Mouse (Mus musculus) embryonic facial prominence, embryonic 12.5 days (tissue): Measurements from ENCODE around the gene Nemf. TPM values are rescaled to one million over a fixed set of nuclear protein-coding genes. Genes with fewer than 3 reads are reported as not detected.
"Not testable (repeated sequence)": the region's sequence is repeated elsewhere in the genome, so short reads cannot be mapped to it uniquely, and the experiment has no call there.

Experiments used
- ATAC-seq: fragments of 200-750 bp; cut with Nextera tagmentation; 2 replicates; pipeline ENCODE4 v1.8.0; 2017; ENCODE audit not compliant: insufficient number of reproducible peaks, insufficient read depth, low FRiP score, low TSS enrichment
- H3K27ac ChIP-seq: fragments of 300-500 bp; sonication (generic); 2 replicates; pipeline ENCODE4 v1.5.1; 2016; ENCODE audit warnings: mild to moderate bottlenecking
- H3K27me3 ChIP-seq: fragments of 300-500 bp; sonication (generic); 2 replicates; pipeline ENCODE4 v1.6.1; 2016; ENCODE audit warnings: mild to moderate bottlenecking, moderate library complexity
- H3K36me3 ChIP-seq: fragments of 300-500 bp; sonication (generic); 2 replicates; pipeline ENCODE4 v1.6.1; 2016; ENCODE audit warnings: mild to moderate bottlenecking
- H3K4me1 ChIP-seq: fragments of 300-500 bp; sonication (generic); 2 replicates; pipeline ENCODE4 v1.6.1; 2016
- H3K4me2 ChIP-seq: fragments of 300-500 bp; sonication (generic); replicated peaks from 2 replicates; pipeline ENCODE4 v1.6.1; 2016; ENCODE audit warnings: mild to moderate bottlenecking, moderate library complexity
- H3K4me3 ChIP-seq: fragments of 300-500 bp; sonication (generic); 2 replicates; pipeline ENCODE4 v1.5.1; 2016; ENCODE audit warnings: mild to moderate bottlenecking
- H3K9ac ChIP-seq: fragments of 300-500 bp; sonication (generic); 2 replicates; pipeline ENCODE4 v1.6.1; 2016; ENCODE audit warnings: mild to moderate bottlenecking, moderate library complexity
- H3K9me3 ChIP-seq: fragments of 300-500 bp; sonication (generic); 2 replicates; pipeline ENCODE4 v1.6.1; 2016; ENCODE audit warnings: mild to moderate bottlenecking, moderate library complexity
- WGBS: fragments of 180-500 bp; shearing (Covaris S2); methylation state at CpG from one replicate; pipeline ENCODE4 v1.1.7; 2016; 5-methylcytosine and 5-hydroxymethylcytosine counted together
- polyA plus RNA-seq: library from polyadenylated mRNA; unstranded; fragments of >200 nt; fragmentation: Nextera tagmentation; extraction: Ambion mirVana; gene quantifications from 2 replicates; pipeline ENCODE4 v1.2.1, GENCODE M21; 2016

Nemf gene
- polyA plus RNA-seq, 1 experiment from 2014 or later = 95.4 TPM

- no peak overlapping the region for H3K9ac ChIP-seq
- H3K9me3 ChIP-seq = no peaks in the 10 kb centered on the region
- H3K4me2 ChIP-seq = no peak overlapping the region
- H3K36me3 ChIP-seq = no peaks in the 10 kb centered on the region
- H3K4me3 ChIP-seq = no peak overlapping the region
- ATAC-seq = no peak
- WGBS = 74% methylated on average over 6 of the region's 6 CpGs
- H3K27me3 ChIP-seq = no peaks in the 10 kb centered on the region
- H3K27ac ChIP-seq = no peak overlapping the region
- H3K4me1 ChIP-seq = no peaks in the 10 kb centered on the region
Observed at GRCm38 (mm10) chr12:69385542-69386280, 28.7 kb upstream of the Nemf start.

GRCm38 (mm10) chr12:69384606-69385005 is 27.6 kb upstream of the Nemf start:
- H3K36me3 ChIP-seq = no peaks in the 10 kb centered on the region
- H3K4me1 ChIP-seq = no peaks in the 10 kb centered on the region
- WGBS = 89% methylated on average over 5 of the region's 5 CpGs
- H3K9me3 ChIP-seq = no peaks in the 10 kb centered on the region
- ATAC-seq = no peak
- no peak overlapping the region for H3K27ac ChIP-seq
- H3K27me3 ChIP-seq = no peaks in the 10 kb centered on the region
- H3K4me3 ChIP-seq = no peak overlapping the region
- no peak overlapping the region for H3K9ac ChIP-seq
- no peak overlapping the region for H3K4me2 ChIP-seq

GRCm38 (mm10) chr12:69382880-69383279 is 25.9 kb upstream of the Nemf start:
- no peaks in the 10 kb centered on the region for H3K4me1 ChIP-seq
- H3K36me3 ChIP-seq = no peaks in the 10 kb centered on the region
- no peak overlapping the region for H3K4me3 ChIP-seq
- no peak overlapping the region for H3K9ac ChIP-seq
- H3K27me3 ChIP-seq = no peaks in the 10 kb centered on the region
- H3K9me3 ChIP-seq = no peaks in the 10 kb centered on the region
- H3K27ac ChIP-seq = no peak overlapping the region
- WGBS = 92% methylated on average over 1 of the region's 1 CpGs
- ATAC-seq = no peak
- no peak overlapping the region for H3K4me2 ChIP-seq

GRCm38 (mm10) chr12:69378558-69379454 is 21.8 kb upstream of the Nemf start:
- no peak overlapping the region for H3K4me2 ChIP-seq
- H3K27me3 ChIP-seq = no peaks in the 10 kb centered on the region
- no peaks in the 10 kb centered on the region for H3K36me3 ChIP-seq
- H3K4me1 ChIP-seq = peaks cover 7% of the 10 kb centered on the region
- no peak for ATAC-seq
- H3K4me3 ChIP-seq = no peak overlapping the region
- no peak overlapping the region for H3K27ac ChIP-seq
- no peaks in the 10 kb centered on the region for H3K9me3 ChIP-seq
- no peak overlapping the region for H3K9ac ChIP-seq
- 91% methylated on average over 11 of the region's 11 CpGs for WGBS

- ATAC-seq, H3K4me3 ChIP-seq, H3K27ac ChIP-seq, H3K27me3 ChIP-seq, H3K4me2 ChIP-seq, H3K9me3 ChIP-seq, H3K36me3 ChIP-seq, H3K9ac ChIP-seq: not testable (repeated sequence)
- H3K4me1 ChIP-seq = peaks cover 11% of the 10 kb centered on the region
- WGBS = 93% methylated on average over 6 of the region's 6 CpGs
Observed at GRCm38 (mm10) chr12:69377636-69378035, 20.7 kb upstream of the Nemf start.

GRCm38 (mm10) chr12:69377188-69377587 is 20.2 kb upstream of the Nemf start:
- Histone ChIP-seq H3K9ac (no peak overlapping the region), H3K9me3 (no peaks in the 10 kb centered on the region), H3K27ac (no peak overlapping the region), H3K4me2 (no peak overlapping the region), H3K4me3 (no peak overlapping the region), H3K36me3 (no peaks in the 10 kb centered on the region), H3K4me1 (peaks cover 11% of the 10 kb centered on the region), H3K27me3 (no peaks in the 10 kb centered on the region)
- WGBS = 79% methylated on average over 1 of the region's 1 CpGs
- ATAC-seq = no peak

- Histone ChIP-seq H3K36me3 (no peaks in the 10 kb centered on the region), H3K27me3 (no peaks in the 10 kb centered on the region), H3K27ac (no peak overlapping the region), H3K4me3 (no peak overlapping the region), H3K4me1 (peaks cover 11% of the 10 kb centered on the region), H3K9me3 (no peaks in the 10 kb centered on the region), H3K4me2 (no peak overlapping the region), H3K9ac (no peak overlapping the region)
- WGBS = 93% methylated on average over 2 of the region's 2 CpGs
- no peak for ATAC-seq
Observed at GRCm38 (mm10) chr12:69376132-69376531, 19.2 kb upstream of the Nemf start.

- WGBS = 46% methylated on average over 11 of the region's 11 CpGs
- Histone ChIP-seq H3K4me1 (peaks cover 11% of the 10 kb centered on the region), H3K4me2 (peak overlapping the region; percentile 88), H3K9me3 (no peaks in the 10 kb centered on the region), H3K9ac (peak overlapping the region; percentile 99), H3K4me3 (peak overlapping the region; percentile 98), H3K36me3 (no peaks in the 10 kb centered on the region), H3K27me3 (no peaks in the 10 kb centered on the region), H3K27ac (no peak overlapping the region)
- no peak for ATAC-seq
Observed at GRCm38 (mm10) chr12:69373850-69374766, 17.1 kb upstream of the Nemf start.

GRCm38 (mm10) chr12:69372731-69373331 is 15.9 kb upstream of the Nemf start:
- ATAC-seq = peak; percentile 17; the same call in 1 of the 2 replicates
- no peaks in the 10 kb centered on the region for H3K27me3 ChIP-seq
- H3K4me3 ChIP-seq = peak overlapping the region; percentile 98
- H3K4me1 ChIP-seq = peaks cover 11% of the 10 kb centered on the region
- H3K36me3 ChIP-seq = no peaks in the 10 kb centered on the region
- peak overlapping the region; percentile 99 for H3K9ac ChIP-seq
- H3K27ac ChIP-seq = peak overlapping the region; percentile 95
- no peaks in the 10 kb centered on the region for H3K9me3 ChIP-seq
- H3K4me2 ChIP-seq = peak overlapping the region; percentile 88
- under 1% methylated on average over 42 of the region's 42 CpGs for WGBS

GRCm38 (mm10) chr12:69371854-69372671 is 15.1 kb upstream of the Nemf start, which contains the start of the genes Arf6 and Gm9887:
Gene Arf6 (plus strand): TSS chr12:69372150.
Gene Gm9887 (minus strand): TSS chr12:69372458.
- Histone ChIP-seq H3K27ac (peak within 1 kb of the TSS; percentile 95), H3K27me3 (no peaks in the 10 kb centered on the region), H3K4me3 (peak within 1 kb of the TSS; percentile 98), H3K4me2 (peak within 1 kb of the TSS; percentile 88), H3K9ac (peak within 1 kb of the TSS; percentile 99), H3K9me3 (no peaks in the 10 kb centered on the region), H3K36me3 (no peaks in the 10 kb centered on the region), H3K4me1 (peaks cover 11% of the 10 kb centered on the region)
- under 1% methylated on average over 86 of the region's 121 CpGs for WGBS
- peak; percentile 89 for ATAC-seq
